Mouse (Mus musculus) kidney, adult 8-10 months (tissue): ENCODE data around the gene Zcchc7.
A peak's percentile ranks its signal among the peaks of the same experiment; 100 is the strongest.

ENCODE experiments used
- DNase-seq, 2 experiments: peaks; one replicate each; pipeline ENCODE4 v3.0.0; 2022

The Zcchc7 gene

DNA sequence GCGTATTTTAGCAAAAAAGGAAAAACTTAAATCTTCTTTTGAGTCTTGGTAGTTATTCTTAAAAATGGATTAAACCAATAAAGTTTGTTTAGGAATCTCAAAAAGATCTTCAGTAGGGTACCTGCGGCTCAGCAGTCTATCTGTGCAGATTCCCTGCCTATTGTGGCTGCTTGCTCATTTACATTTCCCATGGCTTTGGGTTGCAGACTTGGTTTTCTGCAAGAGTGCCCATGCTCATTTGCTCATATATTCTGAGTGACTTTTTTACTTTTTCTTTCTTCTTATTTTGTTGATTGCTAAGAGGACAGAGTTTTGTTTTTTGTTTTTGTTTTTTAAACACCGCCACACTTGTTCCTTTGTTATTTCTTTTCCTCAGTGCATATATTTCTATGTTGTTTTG is 19.2 kb downstream of the Zcchc7 start:
- no peak for DNase-seq

DNA sequence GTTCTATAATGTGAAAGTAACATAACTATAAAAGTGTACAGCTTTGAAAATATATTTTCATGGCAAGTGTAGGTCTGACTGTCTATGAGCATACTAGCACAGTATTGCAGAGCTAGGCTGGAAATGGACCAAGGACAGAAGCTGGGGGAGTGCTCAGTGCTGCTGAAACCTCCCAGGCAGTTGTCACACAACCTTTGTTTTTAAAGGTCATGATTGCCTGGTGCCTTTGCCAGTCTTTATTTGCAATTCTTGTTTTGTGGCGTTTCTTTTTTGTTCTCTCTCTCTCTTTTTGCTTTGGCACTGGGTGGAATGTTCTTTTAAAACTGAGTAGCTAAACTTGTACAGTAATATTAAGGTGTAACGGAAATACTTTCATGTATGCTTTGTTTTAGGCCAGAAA is 21.0 kb downstream of the Zcchc7 start:
- DNase-seq: peak; percentile 42 to 43

DNA sequence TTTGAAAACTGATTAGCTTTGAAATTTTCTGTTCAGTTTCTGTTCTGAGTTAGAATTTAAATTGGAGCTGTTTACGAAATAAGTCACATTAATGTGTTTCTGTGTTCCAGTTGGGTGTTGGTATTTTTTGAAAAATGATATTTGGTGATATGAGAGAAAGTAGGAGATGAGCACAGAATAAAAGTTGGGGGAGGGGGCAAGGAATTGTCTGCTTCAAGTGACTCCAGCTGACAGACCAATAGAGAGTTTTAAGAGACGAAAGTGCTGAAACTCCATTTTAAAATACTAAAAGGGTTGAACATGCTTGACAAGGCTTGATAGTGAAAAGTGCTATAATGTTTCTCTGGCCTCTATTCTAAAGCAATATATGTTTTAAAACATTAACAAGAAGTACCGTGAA is 21.4 kb downstream of the Zcchc7 start:
- no peak for DNase-seq

DNA sequence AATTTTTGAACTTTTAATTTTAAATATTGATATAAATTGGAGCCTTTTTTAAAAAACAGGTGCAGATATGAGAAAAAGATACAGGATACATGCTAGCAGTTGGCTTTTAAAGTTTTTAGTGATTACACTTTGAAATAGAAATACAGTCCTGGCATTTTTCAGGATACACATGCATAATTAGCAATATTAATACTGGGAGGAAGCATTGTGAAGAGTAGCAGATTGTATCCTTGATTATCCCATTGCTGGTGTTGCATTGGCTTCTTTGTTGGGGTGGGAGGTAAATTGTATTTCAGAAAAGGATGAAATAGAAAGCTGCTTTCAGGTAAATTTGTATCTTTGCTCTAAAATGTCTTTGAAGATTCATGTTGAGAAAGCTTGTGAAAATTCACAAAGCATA is 22.0 kb downstream of the Zcchc7 start:
- DNase-seq: no peak

- no peak for DNase-seq
Observed at GRCm38 (mm10) chr4:44778316-44778715, 22.6 kb downstream of the Zcchc7 start.

GRCm38 (mm10) chr4:44780462-44781157 is 24.9 kb downstream of the Zcchc7 start:
- DNase-seq: peak in 1 of 2 experiments; percentile 4

DNA sequence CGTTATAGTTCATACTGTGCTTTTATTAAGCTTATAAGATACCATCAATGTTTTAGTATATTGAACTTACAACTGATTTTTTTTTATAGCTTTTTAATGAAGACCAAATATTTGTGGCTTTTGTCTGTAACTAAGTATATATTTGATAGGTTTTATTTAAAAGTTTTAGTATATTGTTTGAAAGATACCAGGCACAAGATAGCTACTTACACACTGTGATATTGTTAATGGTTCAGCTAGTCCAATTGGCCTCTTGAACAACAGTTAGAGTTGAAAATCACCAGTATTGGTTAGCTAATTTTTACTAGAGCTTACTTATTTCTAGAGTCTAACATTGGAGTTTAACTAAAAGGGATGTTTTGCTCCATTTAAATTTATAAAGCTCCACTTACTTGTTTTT is 25.8 kb downstream of the Zcchc7 start:
- DNase-seq: no peak

GRCm38 (mm10) chr4:44783566-44784292 is 28.1 kb downstream of the Zcchc7 start:
- DNase-seq: no peak

- no peak for DNase-seq
Observed at GRCm38 (mm10) chr4:44812855-44813254, 57.2 kb downstream of the Zcchc7 start.

- DNase-seq: no peak
Observed at GRCm38 (mm10) chr4:44813770-44814169, 58.1 kb downstream of the Zcchc7 start.

DNA sequence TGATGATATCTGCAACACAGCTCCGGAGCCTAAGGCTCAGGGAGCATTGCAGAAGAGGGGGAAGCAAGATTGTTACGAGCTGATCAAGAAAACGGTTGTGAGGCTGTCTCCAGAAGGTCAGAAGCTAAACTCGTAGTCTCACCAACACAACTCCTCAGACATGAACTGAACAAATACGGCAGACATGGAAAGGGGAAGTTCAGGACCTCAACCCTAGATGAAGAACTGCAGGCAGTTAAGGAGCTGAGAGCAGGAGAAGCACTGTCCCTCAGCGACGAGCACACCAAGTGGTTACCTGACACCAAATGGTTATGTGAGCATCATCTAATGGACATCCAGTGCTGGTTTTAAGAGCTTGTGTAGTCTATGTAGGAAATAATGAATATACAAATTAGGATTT is 60.9 kb downstream of the Zcchc7 start:
- DNase-seq: no peak

DNA sequence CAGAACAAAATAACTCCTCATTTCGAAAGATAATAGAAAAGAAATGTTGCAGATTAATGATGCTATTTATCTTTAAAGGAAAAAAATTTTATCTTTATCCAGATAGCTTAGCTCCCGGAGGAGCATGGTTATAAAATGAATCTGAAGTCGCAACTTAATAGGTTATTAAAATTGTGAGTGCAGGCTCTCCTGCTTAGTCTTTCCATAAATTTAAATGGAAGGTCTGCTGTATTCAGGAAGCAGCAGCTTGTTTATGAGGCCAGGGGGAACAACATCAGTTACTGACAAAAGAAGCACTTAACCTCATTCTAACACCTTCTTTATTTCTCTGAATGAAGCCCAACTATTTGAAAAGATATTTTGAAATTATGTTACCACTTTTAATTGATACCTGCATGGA is 74.9 kb downstream of the Zcchc7 start:
- DNase-seq: no peak

- DNase-seq: no peak
Observed at GRCm38 (mm10) chr4:44851835-44852251, 96.2 kb downstream of the Zcchc7 start.

DNA sequence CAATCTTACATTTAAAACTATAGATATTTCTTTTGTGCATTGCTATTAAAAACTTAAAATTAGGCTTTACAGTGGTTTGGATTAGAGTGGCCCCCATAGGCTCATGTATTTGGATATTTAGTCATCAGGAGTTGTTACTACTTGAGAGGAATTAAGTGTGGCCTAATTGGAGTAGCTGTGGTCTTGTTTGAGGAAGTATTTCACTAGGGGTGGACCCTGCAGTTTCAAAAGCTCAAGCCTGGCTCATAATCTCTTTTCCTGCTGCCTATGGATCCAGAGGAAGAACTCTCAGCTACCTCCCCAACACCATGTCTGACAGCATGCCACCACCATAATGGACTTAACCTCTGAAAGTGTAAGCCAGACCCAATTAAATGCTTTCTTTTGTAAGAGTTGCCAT is 115.9 kb downstream of the Zcchc7 start:
- no peak for DNase-seq

GRCm38 (mm10) chr4:44872048-44872447 is 116.4 kb downstream of the Zcchc7 start:
- DNase-seq: no peak

DNA sequence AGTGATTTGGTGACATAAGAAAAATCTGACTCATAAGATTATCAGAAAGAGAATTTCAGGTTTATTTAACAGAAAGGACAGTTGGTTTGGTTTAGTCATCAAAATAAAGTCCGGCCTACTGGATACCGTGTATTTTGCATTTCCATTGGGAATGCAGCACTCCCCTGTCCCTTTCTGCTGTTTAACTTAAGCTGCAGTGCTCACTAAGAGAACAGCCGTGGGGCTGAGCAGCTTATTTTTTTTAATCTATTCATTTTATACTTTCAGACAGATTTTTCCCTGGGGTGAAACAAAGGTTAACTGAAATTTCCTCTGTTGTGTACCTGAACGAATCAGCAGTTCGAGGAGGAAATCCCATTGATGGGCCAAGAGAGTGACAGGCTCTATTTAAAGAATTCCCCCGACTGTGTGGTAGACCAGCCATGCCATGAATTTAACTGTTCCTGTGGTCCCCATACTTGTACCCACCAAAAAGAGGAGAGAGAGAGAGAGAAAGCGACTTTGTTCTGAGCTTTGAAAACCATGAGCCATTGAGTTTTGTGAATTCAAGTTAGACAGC is 124.5 kb downstream of the Zcchc7 start:
- DNase-seq: no peak

GRCm38 (mm10) chr4:44886143-44886542 is 130.5 kb downstream of the Zcchc7 start:
- DNase-seq: no peak

DNA sequence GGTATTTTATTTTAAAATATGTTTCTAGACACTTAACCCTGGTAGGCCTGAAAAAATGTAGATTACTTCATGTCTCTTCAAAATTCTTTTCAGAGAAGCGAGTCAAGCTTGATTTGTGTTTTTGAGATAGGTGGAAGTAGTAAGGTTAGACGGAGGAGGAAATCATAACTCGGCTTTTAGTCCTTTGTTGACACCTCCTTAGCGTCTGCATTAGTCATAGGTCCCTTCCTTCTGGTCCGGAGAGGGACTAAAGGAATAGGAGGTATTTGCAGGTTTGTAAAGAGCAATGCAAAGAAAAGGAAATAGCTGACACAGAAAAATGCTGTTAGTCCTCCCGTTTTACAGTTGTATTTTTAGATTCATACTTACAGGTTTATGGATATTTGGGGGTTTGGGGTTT is 135.7 kb downstream of the Zcchc7 start:
- no peak for DNase-seq

GRCm38 (mm10) chr4:44905651-44906271 is 150.1 kb downstream of the Zcchc7 start:
- DNase-seq: no peak

DNA sequence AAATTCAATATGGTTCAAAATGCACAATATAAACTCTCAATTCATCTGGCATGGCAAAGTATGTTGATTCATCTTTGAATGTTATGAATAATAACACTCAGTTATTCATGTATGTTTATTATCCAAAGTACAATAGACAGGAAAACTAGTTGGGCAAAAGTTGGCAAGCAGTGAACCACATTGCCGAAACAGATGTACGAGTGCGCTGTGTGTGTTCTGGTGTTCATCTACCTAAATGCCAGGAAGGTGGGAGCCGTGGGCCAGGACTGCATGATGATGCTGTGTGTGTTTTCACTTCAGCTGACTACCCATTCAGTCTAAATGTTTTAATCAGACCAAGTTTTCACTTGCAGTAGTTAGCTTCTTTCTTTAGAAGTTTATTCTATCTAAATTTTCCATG is 150.7 kb downstream of the Zcchc7 start:
- DNase-seq: no peak

- no peak for DNase-seq
Observed at GRCm38 (mm10) chr4:44910065-44910464, 154.4 kb downstream of the Zcchc7 start.

GRCm38 (mm10) chr4:44910857-44911256 is 155.2 kb downstream of the Zcchc7 start:
- DNase-seq: no peak

- DNase-seq: no peak
Observed at GRCm38 (mm10) chr4:44917312-44917848, 161.7 kb downstream of the Zcchc7 start.

GRCm38 (mm10) chr4:44917907-44918306 is 162.2 kb downstream of the Zcchc7 start:
- DNase-seq: no peak
